Mouse (Mus musculus): ENCODE data around the gene Prkaca.

- TF ChIP-seq CTCF (IDR thresholded peaks at IDR 0.05; ENCODE audit: extremely low read depth, insufficient read depth, low read length) (no peak), POLR2A (IDR thresholded peaks at IDR 0.05; ENCODE audit: extremely low read depth, insufficient read depth, low read length) (no peak)
Measured at GRCm38 (mm10) chr8:83990170-83990569, 17.4 kb downstream of the Prkaca start.
